Mouse (Mus musculus) left cerebral cortex, adult 11 months (tissue): ENCODE measurements at regions not wholly inside any gene's neighbourhood (a gene's known extent, or its start where the extent isn't known, plus 50 kb on each side); places are given as distances from the start of the nearest gene placed in this dataset.

Experiments
- DNase-seq: peaks from one replicate; pipeline ENCODE4 v3.0.0; 2022; ENCODE audit warnings: low spot score

DNA sequence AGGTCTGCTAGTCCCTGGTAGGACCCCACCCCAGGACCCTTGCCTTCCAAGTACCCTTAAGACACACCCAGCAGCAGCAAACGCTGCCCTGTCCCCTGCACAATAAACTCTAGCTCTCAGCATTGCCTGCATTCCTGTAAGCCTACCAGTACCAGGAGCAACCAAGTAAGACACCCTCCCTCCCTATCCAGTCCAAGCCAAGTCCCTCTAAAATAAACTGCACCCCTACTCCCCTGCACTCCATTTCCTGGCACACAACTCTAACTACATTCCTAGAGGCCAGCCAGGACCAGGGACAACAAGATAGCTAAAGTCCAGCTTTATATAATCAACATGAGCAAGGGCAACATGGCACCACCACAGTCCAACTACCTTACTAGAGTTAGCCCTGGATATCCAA, 103.5 kb downstream of the Ids start:
- no peak for DNase-seq

DNA sequence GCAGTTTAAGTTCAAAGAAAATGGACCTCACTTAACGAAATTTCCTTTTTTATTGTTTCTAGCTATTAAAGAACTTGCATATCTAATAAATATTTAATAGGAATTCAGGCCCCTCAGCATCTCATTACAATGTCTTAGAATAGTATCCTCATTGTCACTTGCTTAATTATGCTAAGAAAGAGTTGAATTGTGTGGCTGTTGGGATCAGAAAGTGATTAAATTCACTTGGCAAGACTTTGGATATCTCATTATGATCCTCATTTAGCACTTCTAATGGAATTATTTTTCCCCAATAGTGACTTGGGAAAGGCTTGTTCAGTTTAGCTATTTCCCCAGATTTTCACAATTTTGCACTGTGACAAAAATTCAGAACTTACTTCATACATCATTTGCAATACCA, 148.9 kb downstream of the Ids start:
- DNase-seq, result no peak

DNA sequence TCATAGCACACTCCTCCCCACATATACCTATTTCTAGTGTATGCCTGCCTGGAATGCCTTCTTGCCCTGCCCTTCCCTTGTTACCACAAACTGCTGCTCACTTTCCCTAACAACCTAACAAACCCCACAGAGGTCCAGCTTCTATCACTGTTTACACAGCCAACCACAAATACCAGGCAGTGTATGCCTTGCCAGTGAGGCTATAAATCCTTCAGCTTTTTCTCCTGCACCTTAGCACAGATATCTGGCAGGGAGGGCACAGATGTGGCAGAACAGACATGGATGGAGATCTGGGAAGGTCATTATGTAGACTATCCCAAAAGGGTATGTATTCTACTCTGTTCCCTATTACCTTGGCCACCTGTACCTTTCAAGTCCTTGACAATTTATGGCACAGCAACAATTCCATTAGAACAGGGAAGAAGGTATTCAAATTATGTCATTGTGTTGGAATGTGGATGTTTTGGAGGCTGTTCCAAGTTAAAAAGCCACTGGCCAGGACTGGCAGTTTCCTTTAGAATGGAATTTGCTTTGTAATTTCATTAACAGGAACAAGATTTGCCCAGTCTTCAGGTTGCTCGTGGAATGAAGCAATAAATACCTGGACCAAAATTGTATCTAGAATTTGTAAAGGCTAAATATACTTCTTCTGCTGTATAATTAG, 180.3 kb downstream of the Ids start:
- DNase-seq, result no peak

DNA sequence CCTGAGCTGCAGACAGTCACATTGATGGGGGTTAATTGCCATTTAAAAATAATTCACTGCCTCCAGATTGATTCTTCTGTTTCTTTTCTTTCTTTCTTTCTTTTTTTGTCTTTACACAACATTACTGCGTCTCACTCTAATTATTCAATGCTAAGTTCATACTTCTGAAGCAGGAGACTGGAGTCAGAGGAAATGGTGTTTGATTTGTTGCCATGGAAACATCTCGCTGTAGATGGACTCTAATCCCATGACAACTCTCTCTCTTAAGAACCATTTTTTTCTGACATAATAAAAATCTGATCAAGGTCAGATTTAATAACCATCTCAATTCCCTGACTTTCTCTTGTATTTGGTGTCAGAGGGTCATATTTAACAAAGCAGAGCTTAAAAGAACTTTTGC, 195.1 kb downstream of the Ids start:
- no peak for DNase-seq

DNA sequence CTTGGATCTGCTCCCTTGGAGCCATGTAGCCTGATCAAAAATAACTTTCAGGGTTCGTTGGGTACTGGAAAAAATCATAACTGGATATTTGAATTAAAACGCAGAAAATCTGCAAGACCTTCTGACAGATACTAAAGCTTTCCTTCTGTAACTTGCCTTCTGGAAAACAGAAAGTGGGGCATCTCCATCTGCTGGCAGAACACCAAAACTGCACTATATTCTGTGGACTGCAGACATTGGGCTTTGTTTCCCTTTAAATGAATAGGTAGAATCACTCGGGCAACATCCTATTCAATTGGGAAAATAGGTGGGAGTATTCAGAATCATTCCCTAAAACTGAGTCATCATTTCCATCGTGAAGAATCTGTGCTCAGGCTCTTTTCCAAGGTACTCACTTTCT, 203.9 kb downstream of the Ids start:
- DNase-seq, result peak; percentile 7
